Mouse (Mus musculus): ENCODE results near the gene Ktn1. TPM values are rescaled to one million over a fixed set of nuclear protein-coding genes. Genes with fewer than 3 reads are reported as not detected.

Ktn1 gene
- polyA plus RNA-seq, 1 experiment from 2014 or later, result 106 TPM

DNA sequence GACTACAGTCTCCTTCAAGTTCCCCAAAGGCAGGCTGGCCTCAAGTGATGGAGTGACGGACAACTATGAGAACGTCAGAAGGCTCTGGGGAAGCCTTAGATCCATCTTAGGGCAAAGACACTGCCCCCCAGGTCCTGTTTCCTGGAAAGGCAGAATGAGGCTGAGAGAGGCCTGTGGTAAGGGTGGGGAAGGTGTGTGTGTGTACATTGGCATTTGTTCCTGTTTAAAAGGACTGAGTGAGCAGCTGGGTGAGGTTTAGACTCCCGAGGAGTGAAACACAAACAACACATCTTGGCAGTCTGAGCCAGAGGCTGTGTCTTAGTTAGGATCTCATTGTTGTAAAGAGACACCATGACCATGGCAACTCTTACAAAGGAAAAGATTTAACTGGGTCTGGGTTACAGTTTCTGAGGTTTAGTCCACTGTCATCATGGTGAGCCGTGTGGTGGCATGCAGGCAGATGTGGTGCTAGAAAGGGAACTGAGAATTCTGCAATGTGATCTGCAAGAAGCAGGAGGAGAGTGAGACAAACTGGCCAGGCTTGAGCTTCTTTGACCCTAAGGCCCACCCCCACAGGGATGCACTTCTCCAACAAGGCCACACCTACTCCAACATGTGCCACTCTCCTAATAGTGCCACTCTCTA lies 106.1 kb downstream of the Ktn1 start:
- ATAC-seq (replicated peaks; ENCODE audit: low FRiP score), result no peak
- H3K27me3 ChIP-seq (ENCODE audit: control insufficient read depth, insufficient read depth, low read length), result no peaks in the 10 kb centered on the region
- 84% methylated on average over 4 of the region's 4 CpGs for WGBS
- H3K4me3 ChIP-seq (ENCODE audit: low read depth, low read length), result no peak overlapping the region
- H3K9me3 ChIP-seq (ENCODE audit: control insufficient read depth, low read length), result no peaks in the 10 kb centered on the region
- no peaks in the 10 kb centered on the region for H3K4me1 ChIP-seq (replicated peaks; ENCODE audit: control insufficient read depth, insufficient read depth, low read length)
- H3K36me3 ChIP-seq (ENCODE audit: control insufficient read depth, insufficient read depth, low read length), result no peaks in the 10 kb centered on the region
- no peak overlapping the region for H3K9ac ChIP-seq (ENCODE audit: low read length)
- no peak for DNase-seq (ENCODE audit: low spot score)
- no peak overlapping the region for H3K27ac ChIP-seq (ENCODE audit: low read depth, low read length)
- no peak overlapping the region for H3K4me2 ChIP-seq (ENCODE audit: low read depth, low read length, severe bottlenecking)

DNA sequence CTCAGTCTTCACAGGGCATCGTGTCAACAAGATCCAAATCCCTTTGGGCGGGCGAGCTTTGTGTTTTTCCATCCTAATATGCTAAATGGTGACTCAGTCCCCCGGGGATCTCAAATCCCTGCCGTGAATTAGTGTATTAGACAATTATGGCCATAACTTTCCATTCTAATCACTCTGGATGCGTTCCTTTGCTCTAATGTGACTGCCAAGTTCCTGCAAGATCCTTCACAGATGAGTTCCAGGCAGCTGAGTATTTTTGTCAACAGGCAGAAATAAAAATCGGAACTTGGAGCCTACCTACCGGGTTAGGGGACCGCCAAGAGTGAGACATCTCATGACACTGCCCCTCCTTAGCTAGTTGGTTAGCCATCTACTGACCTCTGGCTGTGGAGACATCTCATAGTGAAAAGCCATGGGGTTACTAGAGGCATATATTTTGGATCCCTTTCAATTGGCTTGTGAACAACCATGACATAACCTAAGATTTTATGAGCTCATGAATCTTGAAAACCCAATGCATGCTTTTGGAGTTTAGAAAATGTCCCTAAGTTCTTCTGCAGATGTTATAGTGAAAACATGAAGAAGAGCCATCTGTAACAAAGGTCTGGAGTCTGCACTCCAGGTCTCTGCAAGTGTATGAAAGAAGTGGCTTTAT lies 108.3 kb downstream of the Ktn1 start:
- WGBS, result 89% methylated on average over 9 of the region's 9 CpGs
- DNase-seq (ENCODE audit: low spot score) (no peak), ATAC-seq (replicated peaks; ENCODE audit: low FRiP score) (no peak)
- no peak overlapping the region for H3K4me3 ChIP-seq (ENCODE audit: low read depth, low read length)
- H3K27me3 ChIP-seq (ENCODE audit: control insufficient read depth, insufficient read depth, low read length), result no peaks in the 10 kb centered on the region
- H3K36me3 ChIP-seq (ENCODE audit: control insufficient read depth, insufficient read depth, low read length), result no peaks in the 10 kb centered on the region
- no peak overlapping the region for H3K9ac ChIP-seq (ENCODE audit: low read length)
- no peak overlapping the region for H3K4me2 ChIP-seq (ENCODE audit: low read depth, low read length, severe bottlenecking)
- H3K4me1 ChIP-seq (replicated peaks; ENCODE audit: control insufficient read depth, insufficient read depth, low read length), result no peaks in the 10 kb centered on the region
- H3K9me3 ChIP-seq (ENCODE audit: control insufficient read depth, low read length), result no peaks in the 10 kb centered on the region
- H3K27ac ChIP-seq (ENCODE audit: low read depth, low read length), result no peak overlapping the region

DNA sequence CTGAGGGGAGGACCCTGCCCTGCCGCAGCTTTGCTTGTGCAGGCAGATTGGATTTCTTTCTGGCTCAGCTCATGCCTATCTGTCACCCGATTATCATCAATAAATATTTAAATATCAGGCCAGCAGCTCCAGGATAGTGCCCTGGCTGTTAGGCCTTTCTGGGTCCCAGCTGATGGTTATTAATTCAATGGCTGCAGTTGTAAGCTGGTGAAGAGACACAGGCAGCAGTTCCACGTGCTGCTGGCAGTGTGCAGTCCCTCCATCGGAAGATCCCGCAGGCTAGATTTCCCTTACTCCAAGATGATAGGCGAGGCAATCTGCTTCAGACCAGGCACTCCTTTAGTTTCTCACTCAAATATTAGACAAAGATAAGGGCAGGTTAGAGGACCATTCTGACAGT lies 116.9 kb downstream of the Ktn1 start:
- ATAC-seq (replicated peaks; ENCODE audit: low FRiP score), result no peak
- whole genome bisulfite sequencing, result 78% methylated on average over 6 of the region's 6 CpGs
- no peak overlapping the region for H3K27ac ChIP-seq (ENCODE audit: low read depth, low read length)

GRCm38 (mm10) chr14:47765796-47766195 lies 117.5 kb downstream of the Ktn1 start:
- no peaks in the 10 kb centered on the region for H3K27me3 ChIP-seq (ENCODE audit: control insufficient read depth, insufficient read depth, low read length)
- DNase-seq (ENCODE audit: low spot score), result no peak
- H3K4me1 ChIP-seq (replicated peaks; ENCODE audit: control insufficient read depth, insufficient read depth, low read length), result no peaks in the 10 kb centered on the region
- H3K9me3 ChIP-seq (ENCODE audit: control insufficient read depth, low read length), result no peaks in the 10 kb centered on the region
- WGBS, result 80% methylated on average over 3 of the region's 3 CpGs
- no peak for ATAC-seq (replicated peaks; ENCODE audit: low FRiP score)
- H3K27ac ChIP-seq (ENCODE audit: low read depth, low read length), result no peak overlapping the region
- no peak overlapping the region for H3K4me2 ChIP-seq (ENCODE audit: low read depth, low read length, severe bottlenecking)
- no peak overlapping the region for H3K9ac ChIP-seq (ENCODE audit: low read length)
- no peak overlapping the region for H3K4me3 ChIP-seq (ENCODE audit: low read depth, low read length)
- H3K36me3 ChIP-seq (ENCODE audit: control insufficient read depth, insufficient read depth, low read length), result no peaks in the 10 kb centered on the region

More for the DNA sequence above, 116.9 kb downstream of the Ktn1 start:
- no peaks in the 10 kb centered on the region for H3K9me3 ChIP-seq (ENCODE audit: control insufficient read depth, low read length)
- no peak for DNase-seq (ENCODE audit: low spot score)
- H3K4me3 ChIP-seq (ENCODE audit: low read depth, low read length), result no peak overlapping the region
- no peaks in the 10 kb centered on the region for H3K36me3 ChIP-seq (ENCODE audit: control insufficient read depth, insufficient read depth, low read length)
- no peaks in the 10 kb centered on the region for H3K27me3 ChIP-seq (ENCODE audit: control insufficient read depth, insufficient read depth, low read length)
- H3K4me1 ChIP-seq (replicated peaks; ENCODE audit: control insufficient read depth, insufficient read depth, low read length), result no peaks in the 10 kb centered on the region
- H3K9ac ChIP-seq (ENCODE audit: low read length), result no peak overlapping the region
- H3K4me2 ChIP-seq (ENCODE audit: low read depth, low read length, severe bottlenecking), result no peak overlapping the region

- Histone ChIP-seq H3K4me1 (replicated peaks; ENCODE audit: control insufficient read depth, insufficient read depth, low read length) (no peaks in the 10 kb centered on the region), H3K9ac (ENCODE audit: low read length) (no peak overlapping the region), H3K36me3 (ENCODE audit: control insufficient read depth, insufficient read depth, low read length) (no peaks in the 10 kb centered on the region), H3K4me3 (ENCODE audit: low read depth, low read length) (no peak overlapping the region), H3K27me3 (ENCODE audit: control insufficient read depth, insufficient read depth, low read length) (no peaks in the 10 kb centered on the region), H3K9me3 (ENCODE audit: control insufficient read depth, low read length) (no peaks in the 10 kb centered on the region), H3K4me2 (ENCODE audit: low read depth, low read length, severe bottlenecking) (no peak overlapping the region), H3K27ac (ENCODE audit: low read depth, low read length) (no peak overlapping the region)
- ATAC-seq (replicated peaks; ENCODE audit: low FRiP score), result no peak
- no peak for DNase-seq (ENCODE audit: low spot score)
- 88% methylated on average over 2 of the region's 2 CpGs for WGBS
These were observed 118.1 kb downstream of the Ktn1 start for GRCm38 (mm10) chr14:47766373-47766772.

- no peaks in the 10 kb centered on the region for H3K4me1 ChIP-seq (replicated peaks; ENCODE audit: control insufficient read depth, insufficient read depth, low read length)
- no peak overlapping the region for H3K27ac ChIP-seq (ENCODE audit: low read depth, low read length)
- no peak for DNase-seq (ENCODE audit: low spot score)
- no peaks in the 10 kb centered on the region for H3K9me3 ChIP-seq (ENCODE audit: control insufficient read depth, low read length)
- H3K4me2 ChIP-seq (ENCODE audit: low read depth, low read length, severe bottlenecking), result no peak overlapping the region
- no peaks in the 10 kb centered on the region for H3K36me3 ChIP-seq (ENCODE audit: control insufficient read depth, insufficient read depth, low read length)
- H3K4me3 ChIP-seq (ENCODE audit: low read depth, low read length), result no peak overlapping the region
- WGBS, result 89% methylated on average over 4 of the region's 4 CpGs
- H3K9ac ChIP-seq (ENCODE audit: low read length), result no peak overlapping the region
- H3K27me3 ChIP-seq (ENCODE audit: control insufficient read depth, insufficient read depth, low read length), result no peaks in the 10 kb centered on the region
- no peak for ATAC-seq (replicated peaks; ENCODE audit: low FRiP score)
These were observed 123.2 kb downstream of the Ktn1 start for GRCm38 (mm10) chr14:47771496-47771895.

DNA sequence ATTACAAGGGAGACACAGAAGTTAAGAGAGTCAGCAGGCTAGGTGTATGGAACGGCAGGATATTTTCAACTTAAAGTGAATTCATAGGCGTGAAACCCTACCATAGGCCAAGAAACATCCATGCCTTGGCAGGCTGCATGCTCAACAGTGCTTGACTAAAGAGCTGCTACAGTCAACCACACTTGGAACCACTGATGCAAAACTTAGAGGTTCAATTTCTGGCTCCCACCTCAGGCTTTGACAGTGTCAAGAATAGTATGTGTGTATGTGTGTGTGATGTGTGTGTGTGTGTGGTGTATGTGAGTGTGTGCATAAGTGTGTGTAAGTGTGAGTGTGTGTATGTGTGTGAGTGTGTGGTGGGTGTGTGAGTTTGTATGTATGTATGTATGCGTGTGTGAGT lies 127.3 kb downstream of the Ktn1 start:
- DNase-seq (ENCODE audit: low spot score) (no peak), ATAC-seq (replicated peaks; ENCODE audit: low FRiP score) (no peak)
- no peak overlapping the region for H3K4me2 ChIP-seq (ENCODE audit: low read depth, low read length, severe bottlenecking)
- H3K27me3 ChIP-seq (ENCODE audit: control insufficient read depth, insufficient read depth, low read length), result no peaks in the 10 kb centered on the region
- no peaks in the 10 kb centered on the region for H3K9me3 ChIP-seq (ENCODE audit: control insufficient read depth, low read length)
- no peaks in the 10 kb centered on the region for H3K4me1 ChIP-seq (replicated peaks; ENCODE audit: control insufficient read depth, insufficient read depth, low read length)
- 91% methylated on average over 3 of the region's 3 CpGs for WGBS
- H3K36me3 ChIP-seq (ENCODE audit: control insufficient read depth, insufficient read depth, low read length), result no peaks in the 10 kb centered on the region
- H3K9ac ChIP-seq (ENCODE audit: low read length), result no peak overlapping the region
- no peak overlapping the region for H3K4me3 ChIP-seq (ENCODE audit: low read depth, low read length)
- no peak overlapping the region for H3K27ac ChIP-seq (ENCODE audit: low read depth, low read length)

GRCm38 (mm10) chr14:47776260-47777035 lies 128.2 kb downstream of the Ktn1 start:
- 83% methylated on average over 6 of the region's 6 CpGs for WGBS
- no peak overlapping the region for H3K4me2 ChIP-seq (ENCODE audit: low read depth, low read length, severe bottlenecking)
- H3K9me3 ChIP-seq (ENCODE audit: control insufficient read depth, low read length), result no peaks in the 10 kb centered on the region
- no peak for DNase-seq (ENCODE audit: low spot score)
- H3K36me3 ChIP-seq (ENCODE audit: control insufficient read depth, insufficient read depth, low read length), result no peaks in the 10 kb centered on the region
- no peak overlapping the region for H3K4me3 ChIP-seq (ENCODE audit: low read depth, low read length)
- H3K9ac ChIP-seq (ENCODE audit: low read length), result no peak overlapping the region
- H3K27ac ChIP-seq (ENCODE audit: low read depth, low read length), result no peak overlapping the region
- no peak for ATAC-seq (replicated peaks; ENCODE audit: low FRiP score)
- H3K4me1 ChIP-seq (replicated peaks; ENCODE audit: control insufficient read depth, insufficient read depth, low read length), result no peaks in the 10 kb centered on the region
- no peaks in the 10 kb centered on the region for H3K27me3 ChIP-seq (ENCODE audit: control insufficient read depth, insufficient read depth, low read length)
